Mouse (Mus musculus): Measurements from ENCODE around the gene Hoxc9. TPM values are rescaled to one million over a fixed set of nuclear protein-coding genes. Genes with fewer than 3 reads are reported as not detected.

Hoxc9 gene
- polyA plus RNA-seq, 1 experiment, result not detected

DNA sequence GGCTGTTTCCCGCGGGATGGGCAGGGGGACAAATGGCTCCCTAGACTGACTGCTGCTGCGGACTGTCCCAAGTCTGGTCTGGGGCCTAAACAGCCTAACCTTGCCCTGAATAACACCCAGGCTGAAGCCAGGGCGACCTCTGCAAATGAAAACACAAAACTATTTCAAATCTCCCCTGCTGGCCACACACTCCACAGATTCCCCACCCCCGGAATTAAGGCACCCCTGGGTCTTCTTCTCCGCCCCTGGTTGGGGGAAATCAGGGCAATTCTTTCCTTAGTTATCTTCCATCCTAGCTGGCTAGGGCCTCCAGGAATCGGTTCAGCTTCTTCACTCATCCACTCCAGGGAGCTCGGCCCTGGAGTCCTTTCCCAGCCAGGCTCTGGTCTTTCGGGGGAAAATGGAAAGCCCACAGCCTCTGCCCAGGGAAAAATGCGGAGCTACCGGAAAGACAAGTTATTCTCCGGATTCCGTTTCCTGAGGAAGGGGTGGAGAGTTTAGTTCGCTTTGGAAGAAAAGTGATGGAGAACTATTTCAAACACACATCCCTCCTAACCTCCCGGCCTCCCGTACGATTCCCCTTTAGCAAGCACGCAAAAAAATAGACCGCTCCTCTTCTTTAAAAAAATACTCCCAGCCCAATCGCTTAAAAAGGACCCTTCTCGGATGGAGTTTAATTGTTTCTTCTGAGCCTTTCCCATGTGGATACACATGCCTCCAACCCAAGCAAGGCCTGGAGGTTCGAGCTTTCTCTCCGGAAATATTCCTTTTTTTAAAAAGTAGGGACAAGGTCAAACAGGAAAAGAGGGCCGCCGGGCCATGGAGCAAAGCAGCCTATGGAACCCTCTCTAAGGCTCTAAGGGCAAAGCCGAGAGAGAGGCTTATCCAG, 11.0 kb upstream of the Hoxc9 start:
- no peak overlapping the region for H3K4me3 ChIP-seq (ENCODE audit: insufficient read depth, low read length)
- H3K4me1 ChIP-seq (ENCODE audit: control insufficient read depth, insufficient read depth, low read length), result peaks cover 6% of the 10 kb centered on the region; the same call in 1 of the 2 replicates
- TF ChIP-seq POLR2A (IDR thresholded peaks at IDR 0.05; ENCODE audit: borderline replicate concordance, low read depth, low read length), result no peak
- TF ChIP-seq CTCF (IDR thresholded peaks at IDR 0.05; ENCODE audit: low read depth, low read length), result no peak
- no peak overlapping the region for H3K27ac ChIP-seq (ENCODE audit: insufficient read depth, low read depth, low read length)

GRCm38 (mm10) chr15:102965892-102966775, 10.1 kb upstream of the Hoxc9 start:
- no peak overlapping the region for H3K4me3 ChIP-seq (ENCODE audit: insufficient read depth, low read length)
- TF ChIP-seq POLR2A (IDR thresholded peaks at IDR 0.05; ENCODE audit: borderline replicate concordance, low read depth, low read length), result no peak
- no peak for TF ChIP-seq CTCF (IDR thresholded peaks at IDR 0.05; ENCODE audit: low read depth, low read length)
- no peak overlapping the region for H3K27ac ChIP-seq (ENCODE audit: insufficient read depth, low read depth, low read length)
- peaks cover 6% of the 10 kb centered on the region; the same call in 1 of the 2 replicates for H3K4me1 ChIP-seq (ENCODE audit: control insufficient read depth, insufficient read depth, low read length)

DNA sequence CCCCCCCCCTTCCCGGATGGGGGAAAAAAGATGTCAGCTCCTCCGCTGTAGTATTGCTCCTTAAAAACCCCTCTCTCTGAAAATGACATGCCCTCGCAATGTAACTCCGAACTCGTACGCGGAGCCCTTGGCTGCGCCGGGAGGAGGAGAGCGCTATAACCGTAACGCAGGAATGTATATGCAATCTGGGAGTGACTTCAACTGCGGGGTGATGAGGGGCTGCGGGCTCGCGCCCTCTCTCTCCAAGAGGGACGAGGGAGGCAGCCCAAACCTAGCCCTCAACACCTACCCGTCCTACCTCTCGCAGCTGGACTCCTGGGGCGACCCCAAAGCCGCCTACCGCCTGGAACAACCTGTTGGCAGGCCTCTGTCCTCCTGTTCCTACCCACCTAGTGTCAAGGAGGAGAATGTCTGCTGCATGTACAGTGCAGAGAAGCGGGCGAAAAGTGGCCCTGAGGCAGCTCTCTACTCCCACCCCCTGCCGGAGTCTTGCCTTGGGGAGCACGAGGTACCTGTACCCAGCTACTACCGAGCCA, 9.4 kb upstream of the Hoxc9 start, which contains the start of gene Hoxc10:
Gene Hoxc10 (plus strand): TSS at position 21 of the 536 bp plus-strand sequence.
- H3K4me1 ChIP-seq (ENCODE audit: control insufficient read depth, insufficient read depth, low read length), result peaks cover 6% of the 10 kb centered on the region; the same call in 1 of the 2 replicates
- TF ChIP-seq POLR2A (IDR thresholded peaks at IDR 0.05; ENCODE audit: borderline replicate concordance, low read depth, low read length), result no peak
- TF ChIP-seq CTCF (IDR thresholded peaks at IDR 0.05; ENCODE audit: low read depth, low read length), result no peak
- H3K27ac ChIP-seq (ENCODE audit: insufficient read depth, low read depth, low read length), result no peak within 1 kb of the TSS
- H3K4me3 ChIP-seq (ENCODE audit: insufficient read depth, low read length), result no peak within 1 kb of the TSS

- Histone ChIP-seq H3K4me3 (ENCODE audit: insufficient read depth, low read length) (no peak within 1 kb of the TSS), H3K27ac (ENCODE audit: insufficient read depth, low read depth, low read length) (no peak within 1 kb of the TSS), H3K4me1 (ENCODE audit: control insufficient read depth, insufficient read depth, low read length) (peaks cover 6% of the 10 kb centered on the region; the same call in 1 of the 2 replicates)
- TF ChIP-seq CTCF (IDR thresholded peaks at IDR 0.05; ENCODE audit: low read depth, low read length), result no peak
These were observed 9.0 kb upstream of the Hoxc9 start, which contains the start of gene Hoxc5 for GRCm38 (mm10) chr15:102967312-102967510. Gene Hoxc5 (plus strand): TSS chr15:102967443.

DNA sequence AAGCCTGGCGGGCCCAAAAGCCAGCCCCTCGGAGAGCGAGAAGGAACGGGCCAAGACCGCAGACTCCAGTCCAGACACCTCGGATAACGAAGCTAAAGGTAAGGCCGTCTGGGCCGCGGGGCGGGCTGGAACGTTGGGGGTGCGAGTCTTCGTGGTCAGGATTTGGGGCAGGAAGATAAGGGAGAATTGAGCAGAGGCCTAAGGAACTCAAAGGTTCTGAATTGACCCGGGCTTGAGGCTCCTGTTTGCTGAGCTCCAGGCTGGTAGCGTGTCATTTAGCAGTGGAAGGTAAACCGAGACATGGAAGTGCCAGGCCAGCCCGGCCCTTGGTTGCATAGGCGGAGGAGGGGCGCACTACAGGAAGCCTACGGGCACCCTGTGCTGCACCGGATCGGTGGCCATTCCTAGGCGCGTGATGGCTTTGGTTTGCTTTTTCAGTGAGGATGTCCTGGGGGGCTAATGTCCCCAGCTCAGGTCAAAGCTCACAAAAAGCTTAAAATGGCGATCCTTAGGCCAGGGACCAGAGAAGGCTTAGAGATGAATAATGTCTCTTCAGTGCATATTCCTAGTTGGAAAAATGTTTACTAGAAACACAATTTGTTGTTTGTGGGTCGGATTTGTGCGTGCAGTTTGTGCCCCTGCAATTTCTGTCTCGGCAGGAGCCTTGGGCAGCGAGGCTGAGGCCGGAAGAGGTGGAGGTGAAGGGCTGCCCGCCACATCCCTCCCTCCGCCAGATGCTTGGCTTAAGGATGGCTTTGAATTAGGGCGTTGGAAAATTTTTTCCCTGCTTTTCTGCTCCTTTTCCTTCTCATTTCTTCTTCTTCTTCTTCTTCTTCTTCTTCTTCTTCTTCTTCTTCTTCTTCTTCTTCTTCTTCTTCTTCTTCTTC, 8.5 kb upstream of the Hoxc9 start:
- no peak overlapping the region for H3K4me3 ChIP-seq (ENCODE audit: insufficient read depth, low read length)
- H3K4me1 ChIP-seq (ENCODE audit: control insufficient read depth, insufficient read depth, low read length), result peaks cover 6% of the 10 kb centered on the region; the same call in 1 of the 2 replicates
- TF ChIP-seq CTCF (IDR thresholded peaks at IDR 0.05; ENCODE audit: low read depth, low read length) (no peak), POLR2A (IDR thresholded peaks at IDR 0.05; ENCODE audit: borderline replicate concordance, low read depth, low read length) (no peak)
- H3K27ac ChIP-seq (ENCODE audit: insufficient read depth, low read depth, low read length), result no peak overlapping the region

- no peak overlapping the region for H3K4me3 ChIP-seq (ENCODE audit: insufficient read depth, low read length)
- TF ChIP-seq CTCF (IDR thresholded peaks at IDR 0.05; ENCODE audit: low read depth, low read length), result no peak
- no peak for TF ChIP-seq POLR2A (IDR thresholded peaks at IDR 0.05; ENCODE audit: borderline replicate concordance, low read depth, low read length)
- H3K27ac ChIP-seq (ENCODE audit: insufficient read depth, low read depth, low read length), result no peak overlapping the region
- no peaks in the 10 kb centered on the region for H3K4me1 ChIP-seq (ENCODE audit: control insufficient read depth, insufficient read depth, low read length)
These were observed 6.9 kb upstream of the Hoxc9 start for GRCm38 (mm10) chr15:102969296-102969695.

DNA sequence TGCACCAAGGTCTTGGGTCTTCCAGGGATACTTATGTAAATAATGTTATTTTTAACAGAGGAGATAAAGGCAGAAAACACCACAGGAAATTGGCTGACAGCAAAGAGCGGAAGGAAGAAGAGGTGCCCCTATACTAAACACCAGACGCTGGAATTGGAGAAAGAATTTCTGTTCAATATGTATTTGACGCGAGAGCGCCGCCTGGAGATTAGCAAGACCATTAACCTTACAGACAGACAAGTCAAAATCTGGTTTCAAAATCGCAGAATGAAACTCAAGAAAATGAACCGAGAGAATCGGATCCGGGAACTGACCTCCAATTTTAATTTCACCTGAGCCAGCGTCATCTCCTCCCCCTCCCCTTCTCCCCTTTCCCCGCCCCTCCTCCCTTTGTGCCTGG, 5.5 kb upstream of the Hoxc9 start:
- Histone ChIP-seq H3K27ac (ENCODE audit: insufficient read depth, low read depth, low read length) (no peak overlapping the region), H3K4me3 (ENCODE audit: insufficient read depth, low read length) (no peak overlapping the region), H3K4me1 (ENCODE audit: control insufficient read depth, insufficient read depth, low read length) (no peaks in the 10 kb centered on the region)
- TF ChIP-seq CTCF (IDR thresholded peaks at IDR 0.05; ENCODE audit: low read depth, low read length), result no peak
- TF ChIP-seq POLR2A (IDR thresholded peaks at IDR 0.05; ENCODE audit: borderline replicate concordance, low read depth, low read length), result no peak

GRCm38 (mm10) chr15:102972254-102972653, 4.0 kb upstream of the Hoxc9 start:
- H3K4me3 ChIP-seq (ENCODE audit: insufficient read depth, low read length), result no peak overlapping the region
- H3K4me1 ChIP-seq (ENCODE audit: control insufficient read depth, insufficient read depth, low read length), result no peaks in the 10 kb centered on the region
- TF ChIP-seq POLR2A (IDR thresholded peaks at IDR 0.05; ENCODE audit: borderline replicate concordance, low read depth, low read length), result no peak
- TF ChIP-seq CTCF (IDR thresholded peaks at IDR 0.05; ENCODE audit: low read depth, low read length), result no peak
- no peak overlapping the region for H3K27ac ChIP-seq (ENCODE audit: insufficient read depth, low read depth, low read length)

- no peak for TF ChIP-seq CTCF (IDR thresholded peaks at IDR 0.05; ENCODE audit: low read depth, low read length)
- TF ChIP-seq POLR2A (IDR thresholded peaks at IDR 0.05; ENCODE audit: borderline replicate concordance, low read depth, low read length), result no peak
- Histone ChIP-seq H3K4me3 (ENCODE audit: insufficient read depth, low read length) (no peak overlapping the region), H3K27ac (ENCODE audit: insufficient read depth, low read depth, low read length) (no peak overlapping the region), H3K4me1 (ENCODE audit: control insufficient read depth, insufficient read depth, low read length) (no peaks in the 10 kb centered on the region)
These were observed 3.5 kb upstream of the Hoxc9 start for GRCm38 (mm10) chr15:102972753-102973152.

All from bone marrow macrophage, adult 2 months (primary cell).